Mouse (Mus musculus) olfactory bulb, adult 2 months (tissue): ENCODE results near the gene Gnai2.

Source experiments
- CTCF ChIP-seq: fragments of 200-500 bp; IDR thresholded peaks from 2 replicates; pipeline ENCODE4 v1.5.1; 2012; ENCODE audit warnings: low read depth, mild to moderate bottlenecking, low read length, moderate library complexity; ENCODE audit not compliant: insufficient read depth
- POLR2A ChIP-seq: fragments of 200-500 bp; IDR thresholded peaks from 2 replicates; pipeline ENCODE4 v1.6.1; 2012; ENCODE audit warnings: mild to moderate bottlenecking, low read depth, low read length, moderate library complexity; ENCODE audit not compliant: insufficient read depth

DNA sequence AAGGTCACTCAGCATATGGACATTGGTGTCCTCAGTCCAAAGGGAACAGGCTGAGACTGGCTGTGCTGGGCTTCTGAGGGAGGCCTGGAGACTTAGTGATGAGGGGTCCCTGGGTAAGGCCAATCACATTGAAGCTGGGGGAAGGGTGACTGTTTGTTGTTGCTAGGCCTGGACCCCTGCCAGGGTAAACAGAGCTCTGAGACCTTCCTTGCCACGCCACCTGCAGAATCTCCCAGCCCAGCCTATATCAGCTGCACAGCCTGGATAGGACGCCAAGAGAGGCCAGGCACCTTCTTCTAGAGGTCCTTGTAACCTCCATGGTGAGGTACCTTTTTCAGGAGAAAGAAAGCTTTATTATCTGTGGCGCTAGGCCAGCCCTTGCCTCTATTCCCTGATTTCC is 33.7 kb upstream of the Gnai2 start:
- no peak for TF ChIP-seq POLR2A
- TF ChIP-seq CTCF = no peak
